Mouse (Mus musculus) heart, embryonic 16.5 days (tissue): ENCODE measurements around the gene Slc50a1. TPM values are rescaled to one million over a fixed set of nuclear protein-coding genes. Genes with fewer than 3 reads are reported as not detected.

Source experiments
- ATAC-seq: fragments of 200-750 bp; cut with Nextera tagmentation; replicated peaks from 2 replicates; pipeline ENCODE4 v1.8.0; 2017; ENCODE audit warnings: moderate number of reproducible peaks; ENCODE audit not compliant: insufficient read depth, low FRiP score; ENCODE audit errors: extremely low read depth
- H3K27ac ChIP-seq: fragments of 300-500 bp; sonication (generic); 2 replicates; pipeline ENCODE4 v1.5.1; 2014; ENCODE audit warnings: mild to moderate bottlenecking, low read length, control low read depth, moderate library complexity
- H3K27me3 ChIP-seq: fragments of 300-500 bp; sonication (generic); 2 replicates; pipeline ENCODE4 v1.6.1; 2014; ENCODE audit warnings: low read length, mixed read lengths; ENCODE audit not compliant: control insufficient read depth, insufficient read depth
- H3K36me3 ChIP-seq: fragments of 300-500 bp; sonication (generic); 2 replicates; pipeline ENCODE4 v1.6.1; 2014; ENCODE audit not compliant: control insufficient read depth, insufficient read depth
- H3K4me1 ChIP-seq: fragments of 300-500 bp; sonication (generic); 2 replicates; pipeline ENCODE4 v1.6.1; 2014; ENCODE audit warnings: low read length, mixed read lengths; ENCODE audit not compliant: control insufficient read depth, insufficient read depth
- H3K4me2 ChIP-seq: fragments of 300-500 bp; sonication (generic); 2 replicates; pipeline ENCODE4 v1.6.1; 2014; ENCODE audit warnings: low read depth, mild to moderate bottlenecking, control low read depth, low read length
- H3K4me3 ChIP-seq: fragments of 300-500 bp; sonication (generic); 2 replicates; pipeline ENCODE4 v1.5.1; 2014; ENCODE audit warnings: mild to moderate bottlenecking, control low read depth, low read length
- H3K9ac ChIP-seq: fragments of 300-500 bp; sonication (generic); 2 replicates; pipeline ENCODE4 v1.6.1; 2014; ENCODE audit warnings: low read length, control low read depth
- H3K9me3 ChIP-seq: fragments of 300-500 bp; sonication (generic); replicated peaks from 2 replicates; pipeline ENCODE4 v1.6.1; 2016; ENCODE audit warnings: low read length; ENCODE audit not compliant: control insufficient read depth
- WGBS: fragments of 180-500 bp; shearing (Covaris S2); extraction: QIAGEN DNeasy Blood & Tissue Kit; methylation state at CpG from one replicate; pipeline ENCODE4 v1.1.7; 2014; 5-methylcytosine and 5-hydroxymethylcytosine counted together
- polyA plus RNA-seq: library from polyadenylated mRNA; unstranded; fragments of >200 nt; fragmentation: Nextera tagmentation; extraction: Ambion mirVana; gene quantifications from 2 replicates; pipeline ENCODE4 v1.2.1, GENCODE M21; 2015

Gene Slc50a1
- polyA plus RNA-seq = 44.8 and 51.1 TPM in 2 replicates

DNA sequence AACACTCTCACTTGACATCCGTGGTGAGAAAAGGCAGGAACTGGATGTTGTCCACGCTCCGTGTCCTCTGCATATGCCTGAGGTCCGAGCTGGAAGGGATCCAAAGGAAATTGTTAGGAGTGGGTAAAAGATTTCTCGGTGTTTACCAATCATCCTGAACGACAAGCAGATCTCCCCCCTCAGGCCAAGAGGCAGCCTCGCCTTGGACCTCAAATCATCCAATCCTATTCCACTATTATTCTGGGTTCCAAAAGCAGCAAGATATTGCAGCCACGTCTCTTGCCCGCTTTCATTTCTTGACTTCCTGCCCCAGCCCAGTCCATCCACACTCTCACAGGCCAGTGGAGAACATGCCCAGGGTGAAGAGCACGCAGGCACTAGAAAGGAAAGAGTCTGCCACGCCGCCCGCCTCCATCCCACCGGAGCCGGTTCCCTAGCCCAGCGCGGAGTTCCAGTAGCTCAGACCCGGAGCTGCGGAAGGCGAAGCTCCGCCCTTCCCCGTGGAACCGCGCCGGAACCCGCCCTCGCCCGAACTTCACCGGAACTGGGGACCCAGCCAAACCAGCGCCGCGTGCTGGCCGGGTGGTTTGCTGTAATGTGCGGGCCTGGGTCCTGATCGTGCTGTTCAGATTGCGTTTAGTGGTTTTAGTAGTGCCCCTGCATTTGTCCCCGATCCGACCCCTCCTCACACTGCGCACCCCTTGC, at the start of gene Slc50a1:
Slc50a1 (minus strand) TSS at position 520 of the 705 bp plus-strand sequence.
- Histone ChIP-seq H3K9ac (peak within 1 kb of the TSS; percentile 77), H3K27ac (peak within 1 kb of the TSS; percentile 85), H3K4me3 (peak within 1 kb of the TSS; percentile 69), H3K4me1 (peaks cover 38% of the 10 kb centered on the region), H3K36me3 (peaks cover 13% of the 10 kb centered on the region), H3K4me2 (peak within 1 kb of the TSS; percentile 82), H3K27me3 (no peaks in the 10 kb centered on the region), H3K9me3 (no peaks in the 10 kb centered on the region)
- WGBS = 3% methylated on average over 39 of the region's 39 CpGs
- peak; percentile 58 for ATAC-seq

DNA sequence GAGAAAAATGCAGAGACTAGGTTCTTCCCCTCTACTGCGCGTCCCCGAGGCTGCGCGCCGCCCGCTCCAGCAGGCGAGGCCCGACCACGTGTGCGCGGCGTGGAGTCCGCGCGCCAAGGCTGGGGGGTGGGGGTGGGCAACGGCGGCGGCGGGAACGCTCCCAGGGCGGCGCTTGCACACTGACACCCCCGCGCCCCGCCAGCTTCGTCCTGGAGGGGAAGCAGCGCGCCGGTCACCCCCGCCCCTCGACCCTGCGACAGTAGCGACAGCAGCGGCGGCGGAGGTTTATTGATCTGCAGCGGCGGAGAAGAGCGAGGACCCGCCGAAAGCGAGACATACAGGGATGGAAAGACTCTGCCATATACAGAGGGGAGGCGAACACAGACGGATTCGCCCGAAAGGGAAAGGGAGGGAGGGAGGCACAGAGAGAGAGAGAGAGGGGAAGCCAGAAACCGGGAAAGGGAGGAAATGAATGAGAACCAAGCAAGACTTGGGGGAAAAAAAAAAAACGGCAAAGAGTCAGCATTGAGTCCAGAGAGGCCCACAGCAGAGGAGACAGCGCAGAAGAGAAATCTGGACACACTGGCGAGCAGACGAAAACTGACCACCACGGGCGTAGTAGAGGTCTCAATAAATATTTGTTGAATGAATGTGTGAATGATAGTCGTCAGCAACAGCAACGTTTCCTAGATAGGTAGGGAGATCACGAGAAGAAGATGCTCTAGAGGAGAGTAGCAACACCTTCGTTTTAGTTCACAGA, 49.4 kb upstream of the Slc50a1 start:
- peak overlapping the region; percentile 51 for H3K4me3 ChIP-seq
- H3K9ac ChIP-seq = peak overlapping the region; percentile 50
- H3K4me2 ChIP-seq = peak overlapping the region; percentile 98
- no peaks in the 10 kb centered on the region for H3K36me3 ChIP-seq
- 3% methylated on average over 57 of the region's 58 CpGs for WGBS
- no peaks in the 10 kb centered on the region for H3K9me3 ChIP-seq
- no peak for ATAC-seq
- H3K27ac ChIP-seq = no peak overlapping the region
- H3K4me1 ChIP-seq = peaks cover 53% of the 10 kb centered on the region
- H3K27me3 ChIP-seq = peaks cover 64% of the 10 kb centered on the region

DNA sequence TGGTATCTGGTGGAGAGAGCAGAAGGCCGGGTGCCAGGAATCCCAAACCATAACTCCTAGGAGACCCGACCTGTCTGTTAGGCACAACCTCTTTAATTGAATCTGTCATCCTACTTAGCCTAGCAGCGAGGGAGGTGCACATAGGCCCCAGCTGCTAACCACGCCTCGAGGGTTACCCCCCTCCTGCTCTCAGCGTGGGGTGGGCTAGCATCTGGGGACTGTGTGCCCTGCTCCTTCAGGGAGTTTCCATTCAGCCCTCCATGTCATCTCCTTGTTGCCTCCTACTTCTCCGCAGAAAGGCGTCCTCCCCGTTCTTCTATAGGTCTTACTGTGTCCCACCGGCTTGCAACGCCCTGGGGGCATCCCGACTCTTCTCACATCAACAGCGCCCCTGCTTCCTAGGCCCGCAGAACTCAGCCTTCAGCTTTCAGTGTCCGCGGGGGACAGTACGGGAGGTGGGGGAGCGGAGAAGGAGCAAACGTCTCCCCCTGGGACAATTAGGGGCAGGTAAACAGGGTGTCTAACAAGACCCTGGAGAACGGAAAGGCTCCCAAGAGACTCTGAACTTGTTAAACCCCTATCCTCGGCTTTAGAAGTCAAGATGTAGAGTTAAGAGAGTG, 48.7 kb upstream of the Slc50a1 start:
- ATAC-seq = no peak
- Histone ChIP-seq H3K4me2 (peak overlapping the region; percentile 98), H3K27me3 (peaks cover 64% of the 10 kb centered on the region), H3K9ac (no peak overlapping the region), H3K4me3 (peak overlapping the region; percentile 51), H3K27ac (no peak overlapping the region), H3K9me3 (no peaks in the 10 kb centered on the region), H3K36me3 (no peaks in the 10 kb centered on the region), H3K4me1 (peaks cover 57% of the 10 kb centered on the region)
- 14% methylated on average over 21 of the region's 21 CpGs for WGBS

GRCm38 (mm10) chr3:89318316-89318715, 47.9 kb upstream of the Slc50a1 start:
- no peak overlapping the region for H3K4me2 ChIP-seq
- 65% methylated on average over 8 of the region's 8 CpGs for WGBS
- ATAC-seq = no peak
- H3K4me1 ChIP-seq = peaks cover 57% of the 10 kb centered on the region
- H3K9ac ChIP-seq = no peak overlapping the region
- no peaks in the 10 kb centered on the region for H3K36me3 ChIP-seq
- H3K27me3 ChIP-seq = peaks cover 59% of the 10 kb centered on the region
- no peak overlapping the region for H3K4me3 ChIP-seq
- no peaks in the 10 kb centered on the region for H3K9me3 ChIP-seq
- no peak overlapping the region for H3K27ac ChIP-seq

GRCm38 (mm10) chr3:89317246-89317645, 46.9 kb upstream of the Slc50a1 start:
- H3K9ac ChIP-seq = no peak overlapping the region
- no peak overlapping the region for H3K4me3 ChIP-seq
- peaks cover 55% of the 10 kb centered on the region for H3K27me3 ChIP-seq
- ATAC-seq = no peak
- H3K36me3 ChIP-seq = no peaks in the 10 kb centered on the region
- 53% methylated on average over 6 of the region's 6 CpGs for WGBS
- H3K4me2 ChIP-seq = no peak overlapping the region
- peaks cover 55% of the 10 kb centered on the region for H3K4me1 ChIP-seq
- H3K9me3 ChIP-seq = no peaks in the 10 kb centered on the region
- H3K27ac ChIP-seq = no peak overlapping the region

DNA sequence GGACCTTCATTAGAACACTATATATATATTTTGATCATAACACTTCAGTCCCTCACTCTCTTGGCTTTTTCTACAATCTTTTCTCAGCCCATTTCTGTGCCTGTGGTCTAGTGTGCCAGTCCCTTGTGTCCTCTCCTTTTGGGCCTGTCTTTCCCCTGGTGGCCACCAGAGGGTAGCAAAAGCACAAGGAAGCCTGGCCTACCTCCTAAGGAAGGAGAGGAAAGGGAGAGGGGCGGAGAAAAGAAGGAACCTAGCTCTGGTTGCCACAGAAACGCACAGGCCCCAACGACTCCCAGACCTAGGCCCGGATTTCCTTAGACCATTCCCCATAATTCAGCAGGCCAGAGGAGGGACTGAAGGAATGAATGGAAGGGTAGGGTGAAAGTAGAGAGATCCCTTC, 46.5 kb upstream of the Slc50a1 start:
- Histone ChIP-seq H3K4me3 (no peak overlapping the region), H3K9me3 (no peaks in the 10 kb centered on the region), H3K27me3 (peaks cover 51% of the 10 kb centered on the region), H3K9ac (0 out of 2 replicates have a peak overlapping the region, but pooled peaks have one; percentile 3), H3K36me3 (no peaks in the 10 kb centered on the region), H3K27ac (no peak overlapping the region), H3K4me1 (peaks cover 51% of the 10 kb centered on the region), H3K4me2 (peak overlapping the region; percentile 75; the same call in 1 of the 2 replicates)
- peak; percentile 29 for ATAC-seq
- WGBS = 8% methylated on average over 4 of the region's 4 CpGs

DNA sequence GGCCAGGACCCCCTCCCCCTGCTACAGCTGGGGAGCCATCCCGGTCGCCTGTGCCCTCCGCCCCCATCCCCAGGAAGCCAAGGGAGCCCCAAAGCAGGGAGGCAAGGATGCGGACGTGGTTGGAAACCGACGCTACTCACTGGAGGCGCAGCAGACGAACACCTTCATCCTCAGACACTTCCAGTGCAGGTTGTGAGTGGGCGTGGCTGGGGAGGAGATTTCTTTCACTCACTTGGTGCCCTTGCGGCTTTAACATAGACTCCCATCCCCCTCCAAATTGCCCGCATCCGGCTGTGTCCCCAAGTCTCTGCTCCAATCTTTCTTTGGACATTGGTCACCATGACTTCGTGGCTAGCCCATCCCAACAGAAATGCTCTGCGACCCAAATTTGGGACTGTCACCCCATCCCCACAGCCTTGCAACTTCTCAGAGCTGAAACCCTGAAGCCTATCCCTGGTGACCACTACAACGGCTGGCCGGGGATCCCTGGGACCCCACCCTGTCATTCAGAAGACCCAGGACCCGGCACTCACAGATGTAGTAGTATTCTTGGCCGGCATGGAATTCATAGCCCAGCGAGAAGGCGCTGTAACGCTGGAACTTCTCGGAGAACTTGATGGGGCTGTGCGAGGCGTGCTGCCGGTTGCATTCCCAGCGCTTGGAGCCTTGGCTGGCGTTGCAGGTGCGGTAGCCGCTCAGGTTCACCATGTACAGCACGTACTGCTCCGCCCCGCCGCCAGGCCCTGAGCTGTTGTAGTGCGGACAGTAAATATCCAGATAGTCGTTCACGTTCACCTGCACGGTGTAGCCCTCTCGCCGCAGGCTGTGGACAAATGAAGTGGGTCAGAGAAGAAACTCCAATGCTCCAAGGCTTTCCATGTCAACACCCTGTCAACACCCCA, 45.8 kb upstream of the Slc50a1 start:
- Histone ChIP-seq H3K9ac (peak overlapping the region; percentile 50), H3K4me2 (peak overlapping the region; percentile 75), H3K27me3 (peaks cover 45% of the 10 kb centered on the region), H3K9me3 (no peaks in the 10 kb centered on the region), H3K4me1 (peaks cover 45% of the 10 kb centered on the region), H3K4me3 (peak overlapping the region; percentile 49), H3K36me3 (no peaks in the 10 kb centered on the region), H3K27ac (no peak overlapping the region)
- WGBS = 15% methylated on average over 39 of the region's 40 CpGs
- no peak for ATAC-seq

DNA sequence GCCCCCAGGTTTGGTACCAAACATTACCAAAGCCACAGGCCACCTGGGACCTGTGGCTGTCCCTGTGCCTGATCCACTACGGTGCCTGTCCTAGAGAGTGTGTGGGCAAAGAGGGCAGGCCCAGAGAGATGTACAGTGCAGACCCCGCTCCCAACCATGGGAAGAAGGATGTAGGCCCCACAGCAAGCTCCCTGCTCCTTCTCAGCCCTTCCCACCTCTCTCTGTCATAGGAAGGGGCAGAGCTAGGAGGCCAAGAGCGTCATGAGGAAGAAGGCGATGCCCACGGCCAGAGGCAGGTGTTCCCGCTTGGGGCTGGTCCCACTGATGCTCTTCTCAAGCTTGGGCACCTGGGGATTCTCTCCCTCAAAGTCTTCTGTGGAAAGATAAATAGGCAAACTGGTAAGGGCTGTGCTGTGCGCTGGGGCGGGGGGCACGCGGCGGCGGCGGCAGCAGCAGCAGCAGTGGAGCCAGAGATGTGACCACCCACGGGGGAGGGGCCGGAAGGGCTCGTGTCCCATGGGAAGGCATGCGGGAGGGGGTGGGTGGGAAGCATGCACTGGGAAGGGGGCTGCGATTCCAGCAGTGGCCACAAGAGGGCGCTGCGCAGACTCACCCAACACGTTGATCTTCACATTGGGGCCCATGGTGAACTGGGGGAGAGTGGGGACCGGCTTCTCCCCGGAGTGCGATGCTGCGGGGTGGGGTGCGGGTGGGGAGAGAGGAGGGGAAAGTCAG, 45.0 kb upstream of the Slc50a1 start:
- Histone ChIP-seq H3K4me1 (peaks cover 36% of the 10 kb centered on the region), H3K4me2 (peak overlapping the region; percentile 75), H3K27ac (no peak overlapping the region), H3K27me3 (peaks cover 37% of the 10 kb centered on the region), H3K36me3 (no peaks in the 10 kb centered on the region), H3K9me3 (no peaks in the 10 kb centered on the region), H3K4me3 (peak overlapping the region; percentile 49), H3K9ac (peak overlapping the region; percentile 61)
- peak; percentile 43 for ATAC-seq
- 12% methylated on average over 17 of the region's 26 CpGs for WGBS
